Mouse (Mus musculus) small intestine, adult 2 months (tissue): ENCODE measurements around the gene Clcn1. TPM values are rescaled to one million over a fixed set of nuclear protein-coding genes. Genes with fewer than 3 reads are reported as not detected.

ENCODE experiments used
- H3K27ac ChIP-seq: fragments of 200-500 bp; 2 replicates; pipeline ENCODE4 v1.5.1; 2012; ENCODE audit warnings: low read depth, low read length, control low read depth, inconsistent platforms; ENCODE audit not compliant: insufficient read depth
- H3K27me3 ChIP-seq: fragments of 200-500 bp; 2 replicates; pipeline ENCODE4 v1.6.1; 2012; ENCODE audit warnings: mild to moderate bottlenecking, moderate library complexity, low read length, inconsistent platforms; ENCODE audit not compliant: control insufficient read depth, insufficient read depth
- H3K36me3 ChIP-seq: fragments of 200-500 bp; 2 replicates; pipeline ENCODE4 v1.6.1; 2012; ENCODE audit warnings: mild to moderate bottlenecking, low read length, control low read depth, inconsistent platforms; ENCODE audit not compliant: control insufficient read depth, insufficient read depth
- H3K4me1 ChIP-seq: fragments of 200-500 bp; 2 replicates; pipeline ENCODE4 v1.6.1; 2012; ENCODE audit warnings: low read length, inconsistent platforms, mixed read lengths; ENCODE audit not compliant: control insufficient read depth, insufficient read depth, insufficient read length
- H3K4me3 ChIP-seq: fragments of 200-500 bp; 2 replicates; pipeline ENCODE4 v1.5.1; 2012; ENCODE audit warnings: low read depth, mild to moderate bottlenecking, control low read depth, inconsistent platforms, low read length, moderate library complexity
- CTCF ChIP-seq: fragments of 200-500 bp; IDR thresholded peaks from 2 replicates; pipeline ENCODE4 v1.5.1; 2012; ENCODE audit warnings: low read depth, mild to moderate bottlenecking, control low read depth, inconsistent platforms, low read length, moderate library complexity, mixed read lengths; ENCODE audit not compliant: insufficient replicate concordance, insufficient read length; ENCODE audit errors: extremely low read depth
- POLR2A ChIP-seq: fragments of 200-500 bp; IDR thresholded peaks from 2 replicates; pipeline ENCODE4 v1.6.1; 2012; ENCODE audit warnings: low read depth, mild to moderate bottlenecking, control low read depth, inconsistent platforms, low read length, moderate library complexity
- WGBS: fragments of 180-500 bp; shearing (Covaris S2); methylation state at CpG from one replicate; pipeline ENCODE4 v1.1.7; 2018; 5-methylcytosine and 5-hydroxymethylcytosine counted together
- polyA plus RNA-seq: library from polyadenylated mRNA; depleted of rRNA; stranded (reverse); fragments of >200 nt; gene quantifications from 2 replicates; pipeline ENCODE4 v1.2.3, GENCODE M21; 2012

Gene Clcn1
- polyA plus RNA-seq, 1 experiment: 0.18 TPM

DNA sequence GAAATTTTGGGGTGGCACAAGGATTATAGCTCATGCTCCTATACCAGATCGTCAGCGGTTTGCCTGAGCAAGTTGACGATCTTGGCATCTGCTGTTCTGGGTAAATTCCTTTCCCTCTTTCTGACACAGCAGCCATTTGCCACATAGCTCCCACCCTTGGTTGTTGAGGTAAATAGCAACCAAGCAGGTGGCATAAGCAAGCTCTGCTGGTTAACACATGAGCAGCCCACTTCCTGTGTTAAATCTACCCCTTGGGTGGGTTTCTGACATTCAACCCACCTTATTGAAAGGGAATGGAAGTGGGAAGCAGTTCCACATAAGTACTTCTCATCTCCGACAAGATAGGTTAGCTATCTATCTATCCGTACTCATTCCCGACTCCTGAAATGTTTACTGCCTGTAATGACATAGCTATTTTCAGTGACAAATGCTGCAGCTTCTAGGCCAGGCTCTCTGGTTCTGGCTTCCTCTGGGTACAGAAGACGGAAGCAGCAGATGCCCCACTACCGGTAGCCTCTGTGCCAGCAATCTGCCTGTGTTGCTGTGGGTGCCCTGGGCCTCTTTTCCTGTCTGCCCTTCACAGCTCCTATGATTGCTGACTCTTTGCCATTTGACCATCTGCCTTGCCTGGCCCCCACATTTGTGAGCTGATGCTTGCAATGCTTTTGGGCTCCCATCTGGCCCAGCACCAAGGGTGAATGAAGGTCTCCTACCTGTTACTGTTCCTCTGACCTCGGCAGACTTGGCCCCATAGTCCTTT is 57.1 kb downstream of the Clcn1 start:
- Histone ChIP-seq H3K4me3 (no peak overlapping the region), H3K36me3 (no peaks in the 10 kb centered on the region), H3K4me1 (no peaks in the 10 kb centered on the region), H3K27ac (no peak overlapping the region), H3K27me3 (no peaks in the 10 kb centered on the region)
- 77% methylated on average over 9 of the region's 9 CpGs for WGBS
- TF ChIP-seq CTCF (no peak), POLR2A (no peak)

DNA sequence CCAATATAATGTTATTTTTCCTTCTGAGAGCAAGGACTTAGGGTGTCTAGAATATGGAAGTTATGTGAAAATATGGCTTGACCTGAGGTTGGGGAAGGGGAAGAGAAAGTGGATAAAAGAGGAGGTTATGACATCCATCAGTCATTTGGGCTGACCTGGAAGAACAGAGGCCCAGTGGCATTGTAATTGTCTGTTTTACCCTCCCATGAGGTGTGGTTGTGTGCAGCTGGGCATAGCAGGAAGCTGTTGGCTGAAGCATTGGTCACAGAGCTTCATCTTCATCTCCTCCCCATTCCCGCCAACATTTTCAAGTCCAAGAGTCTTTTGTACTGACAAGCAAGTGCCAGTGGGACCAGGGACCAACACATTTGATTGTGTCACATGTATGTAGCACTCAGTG is 57.8 kb downstream of the Clcn1 start:
- H3K27me3 ChIP-seq: no peaks in the 10 kb centered on the region
- TF ChIP-seq CTCF (no peak), POLR2A (no peak)
- 73% methylated on average over 1 of the region's 1 CpGs for WGBS
- H3K36me3 ChIP-seq: no peaks in the 10 kb centered on the region
- H3K4me1 ChIP-seq: no peaks in the 10 kb centered on the region
- no peak overlapping the region for H3K27ac ChIP-seq
- H3K4me3 ChIP-seq: no peak overlapping the region

GRCm38 (mm10) chr6:42348281-42349005 is 62.0 kb downstream of the Clcn1 start:
- 44% methylated on average over 12 of the region's 12 CpGs for WGBS
- Histone ChIP-seq H3K27me3 (no peaks in the 10 kb centered on the region), H3K27ac (no peak overlapping the region), H3K4me1 (peaks cover 21% of the 10 kb centered on the region), H3K4me3 (no peak overlapping the region), H3K36me3 (peaks cover 13% of the 10 kb centered on the region)
- no peak for TF ChIP-seq POLR2A
- TF ChIP-seq CTCF: no peak

DNA sequence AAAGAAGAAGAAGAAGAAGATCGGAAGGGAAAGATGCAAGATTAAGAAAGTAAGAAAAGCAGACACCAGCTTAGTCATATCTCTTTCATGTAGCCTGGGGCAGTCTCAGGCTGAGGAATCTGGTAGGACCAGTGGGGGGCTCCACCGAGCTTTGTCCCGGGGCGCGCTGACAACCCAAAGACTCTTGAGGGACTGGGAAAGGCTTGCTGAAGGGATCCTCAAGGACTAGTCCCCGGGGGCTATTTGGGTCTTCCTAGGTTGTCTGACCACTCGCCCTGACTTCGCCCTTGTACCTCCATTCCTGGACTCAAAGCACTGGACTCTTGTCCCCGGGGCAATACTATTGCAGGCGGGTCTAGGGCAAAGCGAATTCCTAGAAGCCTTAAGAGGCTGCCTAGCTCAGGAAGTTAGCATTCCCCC is 62.5 kb downstream of the Clcn1 start:
- peak; percentile 74; the same call in 1 of the 2 replicates for TF ChIP-seq CTCF
- TF ChIP-seq POLR2A: no peak; the same call in 1 of the 2 replicates
- no peaks in the 10 kb centered on the region for H3K27me3 ChIP-seq
- peak overlapping the region; percentile 85 for H3K27ac ChIP-seq
- under 1% methylated on average over 11 of the region's 11 CpGs for WGBS
- peak overlapping the region; percentile 79 for H3K4me3 ChIP-seq
- peaks cover 26% of the 10 kb centered on the region for H3K4me1 ChIP-seq
- H3K36me3 ChIP-seq: peaks cover 13% of the 10 kb centered on the region

DNA sequence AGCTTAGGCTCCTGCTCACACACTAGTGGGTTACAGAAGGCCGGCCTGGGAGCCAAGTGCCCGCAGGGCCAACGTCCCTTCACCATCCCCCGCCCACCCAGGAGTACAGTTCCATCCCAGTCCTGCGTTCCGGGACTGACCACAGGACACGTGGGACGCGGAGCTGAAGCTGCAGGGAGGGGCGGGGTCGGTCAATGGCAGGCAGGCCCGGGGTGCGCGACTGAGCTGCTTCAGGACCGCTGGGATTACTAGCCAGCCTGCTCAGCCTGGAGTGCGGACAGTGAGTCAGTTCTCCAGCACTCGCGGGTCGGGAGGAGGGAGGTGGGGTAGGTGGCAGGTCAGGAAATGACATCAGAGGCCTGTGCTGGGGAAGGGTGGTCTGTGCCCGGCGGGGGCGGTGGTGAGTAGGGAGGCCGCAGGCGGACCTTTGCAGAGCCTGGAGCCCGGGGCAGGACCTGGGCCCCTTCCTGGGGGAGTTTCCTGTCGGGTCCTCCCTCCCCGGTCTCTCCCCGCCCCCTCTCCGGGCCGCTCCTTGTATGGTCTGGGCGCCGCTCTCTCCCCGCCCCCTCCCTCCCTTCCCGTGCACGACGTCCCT is 63.0 kb downstream of the Clcn1 start, which contains the start of gene Zyx:
Gene Zyx, plus strand, starts transcription at position 205 of the 595 bp plus-strand sequence.
- TF ChIP-seq POLR2A: no peak
- TF ChIP-seq CTCF: 0 out of 2 replicates have a peak, but pooled peaks have one; percentile 23
- peaks cover 30% of the 10 kb centered on the region for H3K4me1 ChIP-seq
- 1% methylated on average over 30 of the region's 36 CpGs for WGBS
- peak within 1 kb of the TSS; percentile 79 for H3K4me3 ChIP-seq
- peaks cover 13% of the 10 kb centered on the region for H3K36me3 ChIP-seq
- peak within 1 kb of the TSS; percentile 85 for H3K27ac ChIP-seq
- H3K27me3 ChIP-seq: no peaks in the 10 kb centered on the region

- H3K27ac ChIP-seq: peak overlapping the region; percentile 30
- peaks cover 17% of the 10 kb centered on the region for H3K36me3 ChIP-seq
- peaks cover 33% of the 10 kb centered on the region for H3K4me1 ChIP-seq
- no peaks in the 10 kb centered on the region for H3K27me3 ChIP-seq
- H3K4me3 ChIP-seq: peak overlapping the region; percentile 79
- TF ChIP-seq POLR2A: peak; percentile 98
- no peak for TF ChIP-seq CTCF
- 1% methylated on average over 72 of the region's 72 CpGs for WGBS
Observed at GRCm38 (mm10) chr6:42350021-42350967, 63.8 kb downstream of the Clcn1 start.
